Mouse (Mus musculus) mouse trophoblast stem cell (cell line): ENCODE measurements around the gene Gabrg1.

Experiments used
- in situ Hi-C, 2 experiments: fragments of 300-500 bp; cut with MseI, MboI; formaldehyde crosslinking; loops; 2 replicates in 1 of 2; 3 replicates in 1 of 2; pipeline ENCODE4 v1.15.1; 2025

The Gabrg1 gene

DNA sequence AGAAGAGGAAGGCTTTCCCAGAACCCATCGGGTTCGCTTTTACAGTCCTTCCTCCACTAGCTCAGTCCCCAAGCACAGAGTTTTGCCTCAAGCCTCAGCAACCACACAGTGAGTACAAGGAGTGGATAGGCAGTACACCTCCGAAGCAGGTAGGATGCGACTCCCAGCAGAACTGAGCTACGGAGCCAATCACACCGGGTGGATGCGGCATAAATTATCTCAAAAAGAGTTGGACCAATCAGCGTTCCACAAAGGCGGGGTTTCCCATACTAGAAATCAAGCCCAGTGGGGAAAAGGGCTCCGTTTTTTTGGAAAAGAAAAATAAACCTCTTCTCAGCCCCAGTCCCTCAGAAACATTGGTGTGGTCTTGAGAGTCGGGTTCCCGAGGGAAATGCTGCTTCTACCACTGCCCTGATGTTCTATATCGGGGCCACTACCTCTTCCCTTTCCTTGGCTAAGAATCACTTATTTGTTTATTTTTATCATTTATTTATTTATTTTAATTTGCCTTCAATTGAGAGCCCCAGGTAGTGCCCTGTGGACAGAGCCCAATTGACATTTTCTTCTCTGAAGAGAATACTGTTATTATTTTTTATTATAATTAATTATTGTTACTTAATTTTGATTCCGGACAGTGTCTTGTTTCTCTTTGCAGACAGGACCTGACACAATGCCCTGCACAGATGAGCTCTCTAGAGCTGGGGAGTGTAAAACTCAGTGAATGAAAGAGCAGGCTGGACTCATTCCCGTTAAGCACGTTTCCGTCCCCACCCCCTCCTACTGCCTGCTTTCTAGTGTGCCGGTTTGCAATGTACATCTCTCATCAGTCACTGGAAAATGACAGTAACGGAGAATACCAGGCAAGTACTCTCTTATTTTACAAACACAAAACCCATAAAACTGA, at the start of gene Gabrg1:
Gene Gabrg1, minus strand, starts transcription at position 426 of the 904 bp plus-strand sequence.
- in situ Hi-C loops: no loop called here

DNA sequence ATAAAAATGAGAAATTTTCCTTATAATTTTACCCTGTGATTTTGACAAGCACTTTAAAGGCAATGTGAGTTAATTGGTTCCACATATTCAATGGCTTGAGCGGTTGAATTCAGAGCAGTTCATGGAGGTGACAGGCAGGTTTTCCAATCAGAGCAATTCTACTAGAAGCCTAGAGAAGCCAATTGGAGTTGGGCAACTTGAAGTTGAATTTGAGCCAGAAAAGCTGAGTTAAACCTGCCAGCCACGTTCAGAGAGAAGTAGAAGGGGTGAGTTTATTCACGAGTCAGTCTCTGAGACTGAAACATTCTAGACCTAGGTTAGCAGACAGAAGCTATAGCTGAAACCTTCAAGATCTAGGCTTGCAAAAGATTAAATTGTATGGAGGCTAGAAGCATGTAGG, 41.6 kb upstream of the Gabrg1 start:
- in situ Hi-C loops: no loop called here

DNA sequence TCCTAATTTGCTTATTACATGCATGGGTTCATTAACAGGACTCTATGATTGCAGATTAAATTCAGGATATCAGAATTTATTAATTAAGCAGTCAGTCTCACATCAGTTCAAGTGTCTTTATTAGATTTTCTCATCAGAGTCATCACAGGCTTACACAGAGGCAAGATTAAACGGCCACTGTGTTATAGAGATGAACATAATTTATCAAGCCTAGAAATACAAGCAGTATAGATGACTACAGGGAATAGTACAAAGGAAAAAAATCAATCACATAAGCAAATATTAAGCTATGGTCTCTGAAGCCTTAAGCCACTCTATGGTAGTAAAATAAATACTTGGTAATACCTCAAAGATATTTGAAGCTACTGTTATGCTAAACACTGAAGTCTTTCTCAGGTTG, 27.7 kb upstream of the Gabrg1 start:
- in situ Hi-C loops: no loop called here

DNA sequence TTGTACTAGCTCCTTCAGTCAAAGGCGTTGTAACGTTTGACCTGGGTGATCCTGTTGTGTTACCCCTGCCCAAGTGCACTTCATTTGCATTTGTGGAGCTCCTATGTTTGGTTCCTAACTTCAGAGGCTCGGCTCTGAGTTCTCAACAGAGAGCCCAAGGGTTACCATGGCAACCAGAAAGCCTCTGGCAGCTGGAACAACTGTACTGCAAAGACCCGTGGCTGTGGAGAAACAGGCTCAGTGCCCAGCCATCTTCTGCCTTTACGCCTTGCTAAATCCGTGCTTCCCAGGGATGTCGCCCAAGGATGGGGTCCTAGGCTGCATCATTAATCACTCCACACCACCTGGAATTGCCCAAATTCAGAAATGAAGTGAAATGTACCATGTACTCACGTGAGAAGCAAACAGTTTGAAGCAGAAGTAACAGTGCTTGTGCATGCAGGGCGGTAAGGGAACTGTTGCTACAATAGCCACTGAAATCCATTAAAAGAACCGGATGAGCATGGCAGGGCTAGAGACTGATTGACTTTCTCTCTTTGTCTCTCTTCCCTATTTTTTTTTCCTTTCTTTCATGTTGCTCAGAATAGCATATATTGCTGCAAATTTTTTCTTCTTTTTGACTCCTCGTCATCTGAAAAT, 798 bp upstream of the Gabrg1 start:
- in situ Hi-C loops: no loop called here

DNA sequence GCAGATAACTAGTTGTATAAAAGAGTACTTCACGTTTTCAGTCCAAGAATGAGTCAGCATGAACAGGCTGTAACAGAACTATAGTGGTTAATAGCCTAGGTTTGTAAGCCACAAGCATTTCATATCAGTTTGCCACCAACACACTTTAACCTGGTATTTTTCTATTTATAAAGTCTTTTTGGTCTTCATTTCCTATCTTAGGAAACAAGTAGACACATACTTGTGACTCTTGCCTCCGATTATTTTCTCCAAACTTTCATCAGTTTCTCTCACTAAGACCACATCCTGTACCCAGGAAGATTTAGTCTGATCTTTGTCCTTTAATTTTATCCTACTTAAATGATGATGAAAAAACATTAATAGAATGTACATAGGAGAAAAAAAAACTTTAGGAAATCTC, 23.7 kb downstream of the Gabrg1 start:
- in situ Hi-C loops: no loop called here

DNA sequence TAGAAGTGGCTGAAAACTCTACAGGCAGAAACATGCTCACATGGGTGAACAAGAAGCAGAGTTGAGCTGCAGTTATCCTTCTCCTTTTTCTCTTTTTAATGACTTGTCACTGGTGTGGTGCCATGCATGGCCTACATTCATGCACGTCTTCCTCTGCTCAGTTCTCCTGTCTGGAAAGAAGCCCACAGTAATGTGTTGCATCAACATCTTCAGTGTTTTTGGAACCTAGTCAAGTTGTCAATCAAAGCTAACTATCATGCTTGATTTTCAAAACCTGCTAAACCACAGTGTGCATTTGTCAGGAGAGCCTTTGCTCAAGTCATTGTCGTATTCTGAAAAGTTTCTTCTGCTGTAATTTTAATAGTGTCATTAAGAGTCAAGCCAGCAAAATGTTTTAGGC, 106.3 kb downstream of the Gabrg1 start:
- in situ Hi-C loops: no loop called here

DNA sequence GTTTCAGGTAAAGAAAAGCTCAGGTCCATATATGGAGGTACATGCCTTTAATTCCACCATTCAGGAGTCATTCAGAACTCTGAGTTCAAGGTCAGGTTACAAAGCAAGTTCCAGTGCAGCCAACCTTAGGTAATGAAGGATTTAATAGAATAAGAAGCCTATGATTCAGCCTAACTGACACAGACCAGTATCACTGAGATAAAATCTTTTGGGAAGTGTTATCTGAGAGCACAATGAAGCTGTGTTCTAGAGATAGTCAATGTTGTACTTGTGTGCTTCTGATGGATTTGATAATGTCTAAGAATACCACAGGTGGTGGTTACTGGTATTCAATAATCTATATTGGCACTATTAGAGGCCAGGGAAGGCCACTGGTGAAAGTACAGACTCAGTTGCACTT, 138.1 kb downstream of the Gabrg1 start:
- in situ Hi-C loops: no loop called here
